Mouse (Mus musculus): Measurements from ENCODE around the gene G3bp1. TPM values are rescaled to one million over a fixed set of nuclear protein-coding genes. Genes with fewer than 3 reads are reported as not detected.

G3bp1 gene
- 10 to 100 TPM; 48.2 to 54.4 TPM for total RNA-seq (2021)

DNA sequence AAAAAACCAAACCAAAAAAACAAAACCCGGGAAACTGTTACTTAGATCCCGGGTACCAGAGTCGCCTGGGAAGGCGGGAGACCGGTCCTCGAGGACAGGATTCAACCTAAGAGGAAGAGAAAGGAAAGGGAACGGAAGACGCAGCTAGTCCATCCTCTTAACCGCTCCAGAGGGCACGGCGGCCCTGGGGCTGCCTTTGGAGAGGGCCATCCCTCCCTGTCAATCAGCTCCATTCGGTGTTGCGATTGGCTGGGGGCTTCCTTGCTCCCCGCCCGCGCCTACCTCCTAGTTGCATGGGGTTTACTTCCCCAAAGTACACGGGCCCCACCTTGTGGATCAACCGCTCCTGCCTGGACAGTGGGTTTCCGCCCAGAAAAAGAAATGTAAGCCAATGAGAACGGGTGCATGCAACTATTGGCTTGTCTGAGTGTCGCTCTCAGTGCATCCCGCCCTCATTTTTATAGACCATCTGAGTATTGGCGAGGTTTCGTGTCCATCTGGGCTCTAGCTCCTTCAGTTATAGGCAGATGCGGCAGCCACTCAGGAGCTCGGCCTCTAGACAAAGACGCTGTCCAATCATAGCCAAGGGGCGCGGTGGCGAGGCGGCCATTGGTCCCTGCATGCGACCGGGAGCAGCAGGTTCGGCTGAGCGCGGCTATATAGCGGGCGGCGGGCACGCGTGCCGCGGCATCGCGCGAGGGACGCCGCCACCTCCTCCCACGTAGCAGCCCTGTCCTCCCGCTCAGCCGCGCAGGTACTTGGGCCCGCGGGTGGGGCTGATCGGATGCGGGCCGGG lies at the start of gene G3bp1:
Gene G3bp1 (plus strand): TSS at position 638 of the 796 bp plus-strand sequence.
- DNase-seq = peak; percentile 100
- intact Hi-C loops (cut with DNase I) = no loop called here

DNA sequence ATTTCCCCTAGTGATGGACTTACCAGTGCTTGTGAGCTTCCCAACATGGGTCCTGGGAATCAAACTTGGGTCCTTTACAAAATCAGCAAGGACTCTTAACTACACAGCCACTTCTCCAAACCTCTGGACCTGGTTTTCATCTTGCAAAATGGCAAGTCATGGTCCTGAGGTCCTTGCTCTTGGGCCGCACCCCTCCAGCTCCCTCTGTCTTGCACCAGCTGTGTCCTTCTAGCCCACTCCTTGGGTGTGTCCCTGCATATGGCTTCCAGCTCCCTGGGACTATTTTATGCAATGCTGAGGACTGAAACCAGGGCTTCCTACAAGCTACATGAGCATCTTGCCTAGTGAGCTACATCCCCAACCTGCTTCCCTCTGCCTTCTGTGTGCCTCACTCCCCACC lies 46.5 kb upstream of the G3bp1 start, which contains the start of gene Sparc:
Gene Sparc (minus strand): TSS at position 206 of the 400 bp plus-strand sequence.
- no peak for DNase-seq
- intact Hi-C loops (cut with DNase I) = no loop called here

DNA sequence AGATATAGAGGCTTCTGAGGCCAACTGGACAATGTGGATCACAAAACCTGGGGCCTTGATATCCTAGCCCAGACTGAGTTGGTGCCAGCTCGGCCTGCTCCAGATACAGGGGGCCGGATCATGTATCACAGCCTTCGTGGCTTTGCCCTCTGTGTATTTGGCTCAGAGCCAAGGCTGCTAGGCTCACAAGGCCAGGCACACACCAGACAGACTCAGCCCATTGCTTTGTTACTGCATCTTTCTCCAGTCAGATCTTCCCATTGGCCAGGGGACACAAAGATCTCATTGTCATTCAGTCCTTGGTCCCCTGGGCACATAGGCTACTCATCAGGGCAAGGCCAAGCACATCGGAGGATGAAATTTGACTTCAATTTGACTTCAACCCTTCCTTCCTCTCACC lies 45.7 kb upstream of the G3bp1 start:
- intact Hi-C loops (cut with DNase I) = no loop called here
- peak; percentile 48 to 61 for DNase-seq

DNA sequence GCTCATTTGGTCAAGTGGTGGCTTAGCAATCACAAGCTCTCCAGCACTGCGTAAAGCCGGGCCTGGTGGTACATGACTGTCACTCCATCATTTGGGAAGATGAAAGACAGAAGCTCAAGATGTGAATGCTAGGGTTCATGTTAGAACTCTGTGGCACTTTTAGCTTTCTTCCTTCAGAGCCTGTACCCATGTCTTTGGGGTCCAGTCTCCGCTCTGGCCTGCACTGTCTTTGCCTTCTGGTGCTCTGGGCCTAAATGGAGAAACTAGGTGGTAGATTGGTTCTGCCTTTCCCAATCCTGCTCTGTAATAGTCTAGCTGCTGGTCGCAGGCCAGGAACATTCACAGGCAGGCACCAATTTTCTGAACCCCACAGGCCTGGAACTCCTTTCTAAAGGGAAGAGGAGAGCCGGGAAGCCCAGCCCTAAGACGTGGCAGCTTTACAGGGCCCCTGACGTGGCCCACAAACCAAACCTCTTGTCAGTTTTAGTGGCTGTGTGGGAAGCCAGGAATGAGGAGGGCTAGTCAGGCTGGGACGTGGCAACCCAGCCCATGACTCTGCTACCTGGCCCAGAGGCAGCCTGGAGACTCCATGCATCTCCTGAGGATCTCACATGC lies 44.6 kb upstream of the G3bp1 start:
- intact Hi-C loops (cut with DNase I) = no loop called here
- DNase-seq = no peak

DNA sequence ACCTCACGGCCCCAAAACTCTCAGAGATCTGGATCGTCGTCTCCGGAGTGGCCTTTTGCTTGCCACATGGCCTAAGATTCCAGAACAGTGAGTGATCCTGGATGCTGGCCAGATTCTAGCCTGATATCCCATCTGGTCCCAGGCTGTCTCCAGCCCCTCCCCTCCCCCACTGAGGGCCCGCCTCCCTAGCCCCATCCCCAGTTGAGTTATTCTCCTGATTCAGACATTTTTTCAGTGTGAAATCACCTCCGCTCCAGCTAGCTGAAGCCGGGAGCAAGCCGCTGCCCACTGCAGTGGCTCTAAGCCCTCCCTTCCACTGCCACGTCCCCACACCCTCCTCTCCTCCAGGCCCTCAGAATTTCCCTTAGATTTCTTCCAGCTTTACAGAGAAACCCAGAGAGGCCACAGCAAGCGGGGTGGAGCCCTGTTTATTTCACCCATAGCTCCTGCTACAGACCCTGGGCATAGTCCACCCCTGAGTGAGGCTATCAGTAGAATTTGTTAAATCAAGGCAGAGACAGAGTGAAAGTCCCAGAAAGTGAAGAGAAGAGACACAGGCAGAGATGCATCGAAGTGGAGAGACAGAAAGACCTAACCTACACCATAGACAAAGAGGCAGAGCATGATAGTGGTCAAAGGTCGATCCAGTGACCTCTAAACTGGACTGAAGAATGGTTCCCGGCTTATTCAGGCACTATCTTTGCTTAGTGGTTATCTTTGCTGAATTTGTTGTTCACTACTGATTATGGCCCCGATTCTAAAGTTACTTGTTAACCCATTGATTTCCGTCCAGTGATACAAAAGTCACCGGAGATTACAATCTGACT lies 41.1 kb upstream of the G3bp1 start:
- peak; percentile 93 for DNase-seq
- intact Hi-C loops (cut with DNase I) = loop anchor here (2.0 kb wide), 1 partner anchor 16 kb away; no protein-coding TSS in a partner anchor

DNA sequence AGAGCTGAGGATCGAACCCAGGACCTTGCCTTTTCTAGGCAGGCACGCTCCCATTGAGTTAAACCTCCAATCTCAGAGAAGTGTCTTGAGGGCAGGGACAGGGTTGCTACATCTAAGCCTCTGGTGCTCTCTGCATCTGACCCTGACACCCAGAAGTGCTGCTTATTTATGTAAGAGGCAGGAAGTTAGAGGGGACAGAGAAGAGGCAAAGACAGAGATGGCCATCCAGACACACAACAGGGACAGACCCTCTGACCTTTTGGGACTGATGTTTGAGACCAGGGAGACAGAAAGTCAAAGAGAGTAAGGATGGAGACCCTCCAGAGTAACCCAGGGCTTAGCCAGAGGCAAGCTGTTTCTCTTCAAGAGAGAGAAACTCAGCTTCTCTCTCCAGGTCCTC lies 39.5 kb upstream of the G3bp1 start:
- DNase-seq = no peak
- intact Hi-C loops (cut with DNase I) = loop anchor here (2.0 kb wide), 1 partner anchor 15 kb away; no protein-coding TSS in a partner anchor

DNA sequence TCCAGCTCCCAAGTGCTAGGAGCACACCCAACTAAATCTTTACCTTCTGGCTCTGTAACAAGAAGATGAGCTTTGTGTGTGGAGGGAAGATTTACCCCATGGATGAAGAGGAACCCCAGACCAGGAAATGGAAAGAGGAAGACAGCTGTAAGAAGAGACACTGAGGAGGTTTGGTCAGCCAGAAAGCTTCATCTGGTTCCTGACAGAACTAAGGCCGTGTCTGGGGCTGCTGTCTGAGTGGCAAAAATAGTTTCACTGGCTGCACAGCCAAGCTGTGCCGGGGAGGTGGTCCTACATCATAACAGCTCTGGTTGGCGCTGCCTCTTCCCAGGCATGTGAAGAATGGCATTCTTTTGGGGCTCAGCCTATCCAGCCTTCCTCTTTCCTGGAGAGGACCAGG lies 36.5 kb upstream of the G3bp1 start:
- intact Hi-C loops (cut with DNase I) = no loop called here

DNA sequence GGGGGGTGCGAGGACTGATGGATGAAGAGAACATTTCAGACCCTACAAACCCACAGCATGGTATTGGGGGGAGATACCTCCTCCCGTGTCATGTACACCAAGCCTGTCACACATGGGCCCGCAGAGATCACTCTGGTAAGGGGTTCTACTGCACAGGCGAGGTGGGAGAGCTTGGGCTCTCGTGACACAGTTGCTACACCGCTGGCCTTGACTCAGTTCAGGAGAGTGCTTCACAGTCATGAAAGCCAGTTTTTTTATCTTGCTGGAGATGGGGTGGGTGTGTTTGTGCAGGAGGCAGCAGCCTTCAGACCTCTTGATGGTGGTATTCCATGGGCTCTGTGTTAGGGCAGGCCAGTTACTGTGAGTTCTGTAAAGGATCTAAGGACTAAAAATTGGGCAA lies 33.4 kb upstream of the G3bp1 start:
- DNase-seq = no peak
- intact Hi-C loops (cut with DNase I) = no loop called here

More for the DNA sequence above, 36.5 kb upstream of the G3bp1 start:
- peak; percentile 51 to 53 for DNase-seq

DNA sequence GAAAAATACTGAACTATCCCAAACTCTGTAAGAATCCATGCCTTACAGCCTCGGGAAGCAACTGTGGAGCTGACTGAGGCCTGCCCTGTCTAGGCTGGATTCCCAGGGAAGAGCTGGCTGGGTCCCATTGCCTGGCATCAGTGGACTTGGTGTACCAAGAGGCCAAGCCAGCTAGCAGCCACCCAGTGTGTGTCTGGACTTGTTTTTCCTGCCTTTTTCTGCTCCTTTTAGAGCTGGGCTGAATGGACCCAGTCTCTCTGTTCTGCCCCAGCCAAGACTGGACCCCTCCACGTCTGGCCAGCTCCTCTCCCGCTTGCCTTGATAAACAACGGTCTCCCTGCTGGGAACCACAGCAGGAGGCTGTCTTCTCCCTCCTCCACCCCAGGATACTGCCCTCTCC lies 31.5 kb upstream of the G3bp1 start:
- intact Hi-C loops (cut with DNase I) = no loop called here
- DNase-seq = no peak

DNA sequence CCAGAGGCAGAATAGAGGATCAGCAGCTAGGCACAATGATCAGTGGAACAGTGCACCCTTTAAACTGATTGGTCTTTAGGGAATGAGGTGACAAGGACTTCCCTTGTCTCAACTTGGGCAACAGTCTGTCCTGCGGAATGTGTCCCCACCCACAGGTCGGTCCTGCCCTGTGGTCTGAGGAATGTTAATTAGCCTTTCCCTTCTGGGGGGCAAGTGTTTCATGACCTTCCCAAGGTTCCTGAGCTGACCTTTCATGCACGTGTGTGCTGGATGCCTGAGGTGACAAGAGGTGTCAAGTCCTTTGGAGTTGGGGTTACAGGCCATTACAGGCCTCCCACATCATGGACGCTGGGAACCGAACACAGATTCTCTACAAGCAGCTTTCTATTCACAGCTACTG lies 29.8 kb upstream of the G3bp1 start:
- intact Hi-C loops (cut with DNase I) = no loop called here

DNA sequence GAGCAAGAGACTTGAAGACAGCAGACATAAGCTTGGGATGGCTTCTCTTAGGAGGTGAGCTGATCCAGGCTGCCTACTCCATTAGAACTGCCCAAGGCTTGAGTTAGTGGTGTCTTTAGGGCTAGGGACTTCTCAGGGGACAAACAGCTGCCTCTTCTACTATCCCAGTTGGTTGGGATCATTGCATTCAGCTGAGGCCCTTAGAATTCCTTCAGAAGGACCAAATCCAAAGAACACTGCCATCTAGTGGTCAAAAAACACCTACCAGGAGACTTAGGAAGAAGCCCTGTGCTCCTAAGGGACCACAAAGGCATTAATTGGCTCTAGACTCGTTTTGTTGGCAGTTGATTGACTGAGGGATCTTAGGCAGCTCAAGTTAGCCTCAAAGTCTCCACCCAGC lies 24.7 kb upstream of the G3bp1 start:
- intact Hi-C loops (cut with DNase I) = loop anchor here (2.0 kb wide), 2 partner anchors 16 to 26 kb away; no protein-coding TSS in a partner anchor
- DNase-seq = peak; percentile 83 to 86

More for the DNA sequence above, 29.8 kb upstream of the G3bp1 start:
- no peak for DNase-seq

DNA sequence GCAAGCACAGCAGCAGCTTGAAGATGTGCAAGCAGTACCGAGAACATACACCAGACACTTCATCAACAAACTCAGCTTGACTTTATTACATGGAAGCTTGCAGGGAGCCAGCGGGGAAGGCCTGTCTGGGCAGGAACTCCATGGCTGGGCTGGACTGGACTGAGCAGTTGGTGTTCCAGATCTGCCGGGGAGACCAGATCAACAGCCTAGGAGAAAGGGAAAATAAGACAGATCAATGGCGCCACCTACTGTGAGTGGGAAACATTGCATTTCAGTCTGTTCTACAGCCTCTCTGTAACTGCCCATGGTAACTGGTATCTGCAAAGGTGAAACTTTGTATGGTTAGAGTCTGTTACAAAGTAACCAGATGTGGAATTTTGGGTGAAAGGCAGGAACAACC lies 22.9 kb upstream of the G3bp1 start:
- peak; percentile 92 to 94 for DNase-seq
- intact Hi-C loops (cut with DNase I) = loop anchor here (1.0 kb wide), 2 partner anchors 57 to 242 kb away; partner anchors contain the start of gene Slc36a1

DNA sequence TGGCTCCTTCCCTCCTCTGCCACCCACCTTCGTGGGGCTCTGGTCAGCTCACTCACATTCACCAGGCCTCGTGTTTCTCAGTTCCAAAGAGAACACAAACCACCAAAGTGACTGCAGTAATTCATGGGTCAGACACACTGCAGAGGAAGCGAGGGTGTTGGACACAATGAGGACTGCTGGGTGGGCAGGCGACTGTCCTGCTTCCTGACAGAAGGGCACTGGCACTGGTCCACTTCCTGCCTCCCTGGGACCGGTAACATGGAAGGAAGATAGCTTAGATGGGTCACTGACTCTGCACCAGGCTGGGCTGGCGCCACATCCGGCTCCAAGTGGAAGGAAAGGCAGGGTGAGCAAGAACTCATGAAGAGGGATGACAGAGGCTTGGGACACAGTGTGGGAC lies 20.0 kb upstream of the G3bp1 start:
- DNase-seq = no peak
- intact Hi-C loops (cut with DNase I) = no loop called here

DNA sequence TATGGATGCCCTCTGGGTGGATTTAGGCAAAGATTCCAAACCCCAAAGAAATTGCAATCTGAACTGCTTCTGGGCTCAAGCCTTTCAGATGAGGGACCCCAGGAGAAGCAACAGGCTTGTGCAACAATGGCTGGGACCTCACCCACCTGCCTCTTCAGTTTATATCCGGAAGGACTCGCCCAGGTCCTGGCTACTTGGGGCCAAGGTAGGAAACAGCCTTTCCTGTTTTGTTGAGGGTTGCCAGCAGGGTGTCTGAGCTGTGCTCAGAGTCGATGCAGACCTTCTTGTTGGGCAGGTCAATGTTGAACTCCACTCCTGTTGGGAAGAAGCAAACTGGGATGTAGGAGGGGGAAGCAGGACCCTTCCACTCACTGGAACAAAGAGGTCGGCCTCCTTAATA lies 19.2 kb upstream of the G3bp1 start:
- intact Hi-C loops (cut with DNase I) = no loop called here
- DNase-seq = no peak

DNA sequence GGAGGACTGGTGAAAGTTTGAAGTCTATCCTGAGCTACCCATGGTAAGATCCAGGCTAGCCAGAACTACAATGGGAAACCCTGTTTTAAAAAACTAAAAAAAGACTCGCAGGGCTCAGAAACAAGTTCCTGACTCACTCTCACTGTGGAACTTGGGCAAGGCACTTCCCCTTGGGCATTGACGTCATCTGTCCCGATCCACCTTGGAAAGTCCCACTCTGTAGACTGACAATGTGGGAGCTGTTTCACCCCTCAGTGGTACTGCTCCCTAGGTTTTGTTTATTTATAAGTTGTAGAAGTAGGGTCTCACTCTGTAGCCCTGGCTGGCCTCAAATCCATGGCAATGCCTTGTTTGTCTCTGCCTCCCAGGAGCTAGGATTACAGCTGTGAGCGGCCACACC lies 15.8 kb upstream of the G3bp1 start:
- DNase-seq = peak; percentile 33 to 47
- intact Hi-C loops (cut with DNase I) = no loop called here

DNA sequence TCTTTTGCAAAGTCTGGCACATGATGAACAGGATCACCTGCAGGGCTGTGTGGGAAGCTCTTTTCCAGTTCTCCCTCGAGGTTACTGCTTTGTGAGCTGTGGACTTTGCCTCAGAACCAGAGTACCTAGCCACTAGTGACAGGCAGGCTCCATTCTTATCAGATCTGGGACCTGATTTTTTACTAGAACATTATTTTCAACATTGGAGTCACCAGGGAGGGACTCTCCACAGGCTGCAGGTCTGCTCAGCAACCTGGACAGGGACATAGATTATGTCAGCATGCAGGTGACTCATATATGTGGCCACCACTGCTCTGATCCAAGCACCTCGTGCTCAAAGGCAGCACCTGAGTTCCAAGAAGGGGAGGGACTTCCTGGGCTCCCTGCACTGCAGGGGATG lies 14.3 kb upstream of the G3bp1 start:
- intact Hi-C loops (cut with DNase I) = no loop called here
- DNase-seq = no peak

DNA sequence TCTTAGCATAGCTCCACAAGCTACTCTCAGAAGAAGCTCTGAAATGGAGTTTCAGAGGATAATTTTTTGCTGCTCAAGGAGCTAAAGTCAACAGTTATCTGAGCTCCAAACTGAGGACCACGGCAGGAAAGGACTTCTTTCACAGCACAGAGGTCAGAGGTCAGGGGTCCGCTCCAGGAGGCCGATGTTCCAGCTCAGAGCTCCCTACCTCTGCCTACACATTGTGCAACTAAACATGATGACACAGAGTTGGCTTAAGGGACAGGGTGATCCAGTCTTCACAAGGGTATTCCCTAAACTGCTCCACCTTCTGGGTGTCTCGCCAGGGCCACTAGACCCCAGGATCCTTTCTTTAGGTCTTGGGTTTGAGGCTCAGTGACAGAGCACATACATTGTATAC lies 11.0 kb upstream of the G3bp1 start:
- no peak for DNase-seq
- intact Hi-C loops (cut with DNase I) = no loop called here

DNA sequence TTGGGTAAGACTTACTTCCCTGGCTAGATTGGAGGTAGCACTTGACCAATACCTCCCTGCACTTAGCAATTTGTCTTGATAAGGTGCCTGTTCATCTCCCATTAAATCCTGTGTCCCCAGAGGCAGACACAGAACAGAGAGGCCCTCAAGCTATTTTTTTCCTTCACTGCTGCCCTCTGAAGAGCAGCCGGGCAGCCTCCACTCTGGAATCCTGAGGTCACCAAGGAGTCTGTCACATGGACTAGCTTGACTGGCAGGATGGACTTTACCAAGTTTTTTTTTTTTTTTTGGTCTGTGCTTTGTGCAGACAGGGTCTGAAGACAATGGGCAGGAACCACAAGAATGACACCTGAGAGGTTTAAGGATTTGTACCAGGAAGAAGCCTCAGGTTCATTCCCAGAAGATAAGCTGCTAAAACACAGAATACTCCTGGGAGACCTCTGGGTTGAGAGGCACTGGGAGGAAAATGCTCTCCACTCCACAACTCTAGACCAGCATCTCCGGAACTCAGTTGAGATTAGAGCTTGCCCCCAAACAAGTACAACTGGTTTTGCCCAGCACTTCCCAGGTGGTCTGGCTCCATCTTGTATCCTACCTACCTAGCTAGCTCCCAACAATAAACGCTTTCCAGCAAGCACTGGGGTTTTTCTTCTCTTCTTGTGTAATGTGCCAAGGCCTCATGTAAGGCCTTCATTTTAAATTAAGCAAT lies 9.5 kb upstream of the G3bp1 start:
- no peak for DNase-seq
- intact Hi-C loops (cut with DNase I) = no loop called here

DNA sequence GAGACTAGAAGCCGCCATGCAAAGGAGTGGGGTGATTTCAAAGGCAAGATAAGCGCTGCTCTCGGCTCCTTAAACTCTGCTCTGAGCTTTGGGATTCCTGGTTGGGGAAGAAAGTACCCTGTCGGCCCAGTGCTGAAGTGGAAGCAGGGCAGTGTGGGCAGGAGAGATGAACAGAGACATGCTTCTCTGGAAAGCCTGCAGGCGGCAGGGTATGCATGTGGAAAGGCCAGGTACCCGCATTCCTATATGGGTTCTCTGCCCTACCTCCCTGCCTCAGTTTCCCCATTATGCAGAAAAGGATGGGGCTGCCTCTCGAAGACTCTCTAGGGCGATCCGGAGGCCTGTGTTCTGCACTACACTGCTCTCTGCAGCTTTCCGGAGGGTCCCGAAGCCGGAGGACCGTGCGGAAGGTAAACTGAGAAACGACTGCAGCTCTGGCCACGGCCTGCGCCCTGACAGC lies 8.9 kb upstream of the G3bp1 start:
- peak in 1 of 2 experiments; percentile 45 for DNase-seq
- intact Hi-C loops (cut with DNase I) = no loop called here

DNA sequence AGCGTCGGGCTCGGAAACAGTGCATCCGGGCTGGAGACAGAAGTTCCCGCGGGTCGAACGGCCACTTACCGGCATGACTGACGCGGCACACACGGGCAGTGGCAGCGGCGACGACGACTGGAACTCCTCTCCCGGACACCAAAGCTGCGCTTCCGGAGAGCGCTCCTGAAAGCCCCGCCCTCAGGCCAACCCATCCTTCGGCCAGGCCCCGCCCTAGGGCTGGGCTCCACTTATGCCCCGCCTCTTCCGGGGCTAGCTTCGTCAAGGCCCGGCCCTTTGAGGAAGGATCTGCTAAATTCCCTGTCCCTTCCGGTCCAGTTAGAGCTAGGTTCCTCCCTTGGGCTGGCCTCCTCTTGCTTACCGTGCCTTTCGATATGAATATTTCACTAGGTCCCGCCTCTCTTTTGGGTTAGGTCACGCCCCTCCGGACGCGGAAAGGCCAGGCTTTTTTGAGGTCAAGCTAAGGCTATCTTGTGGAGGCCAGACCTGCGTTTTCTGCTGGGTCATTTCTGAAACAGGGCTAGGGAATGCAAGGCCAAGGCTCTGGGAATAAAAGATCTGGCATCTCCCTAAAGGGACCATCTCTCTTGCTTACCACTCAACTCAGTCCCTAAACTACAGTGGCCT lies 8.4 kb upstream of the G3bp1 start, which contains the start of gene Atox1:
Gene Atox1 (minus strand): TSS at position 221 of the 627 bp plus-strand sequence.
- intact Hi-C loops (cut with DNase I) = no loop called here
- peak; percentile 96 to 97 for DNase-seq
